In the genomic region with DNA sequence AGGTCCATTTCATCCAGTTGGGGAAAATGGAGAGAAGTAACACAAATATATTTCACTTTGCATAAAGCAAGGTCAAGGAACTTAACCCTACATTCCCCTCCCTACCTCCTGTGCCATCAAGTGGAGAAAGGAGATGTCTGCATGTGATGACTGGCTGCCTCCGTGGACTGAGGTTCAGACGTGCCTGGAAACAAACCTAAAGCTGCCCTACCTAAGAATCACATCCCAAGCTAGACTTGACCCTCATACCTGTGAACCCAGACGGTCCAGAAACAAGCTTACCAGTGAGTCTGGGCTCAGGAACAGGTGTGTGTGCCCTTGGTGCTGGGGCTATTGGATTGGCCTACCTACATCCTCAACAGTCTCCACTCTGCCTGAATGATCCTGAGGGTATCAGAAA, we compare ENCODE assay signal across 10 mouse cellular contexts. TPM values are rescaled to one million over a fixed set of nuclear protein-coding genes. Genes with fewer than 3 reads are reported as not detected.
A peak's percentile ranks its signal among the peaks of the same experiment; 100 is the strongest.
DNase-seq lines count a peak whose midpoint lies in the region; ATAC-seq lines count a peak whose summit lies in the region.
"Had no signal": no experiment of that assay in that cellular context is flagged by ENCODE, and none has a peak within 500 bp of the region (broad histone marks: within the 10 kb centered on the region; RNA-seq: fewer than 3 reads in every experiment).

No protein-coding gene starts in this region.

- peaks cover 59% of the 10 kb centered on the region for H3K4me1 ChIP-seq in megakaryocyte, embryonic 14.5 days
- peaks cover 26% of the 10 kb centered on the region for H3K4me1 ChIP-seq in limb, embryonic 12.5 days (replicated peaks)
- H3K4me1 ChIP-seq in neural tube, embryonic 15.5 days: peaks cover 41% of the 10 kb centered on the region

- peaks cover 16% of the 10 kb centered on the region for H3K27me3 ChIP-seq in megakaryocyte, embryonic 14.5 days (replicated peaks)
- no peaks in the 10 kb centered on the region for H3K27me3 ChIP-seq in limb, embryonic 12.5 days
- H3K27me3 ChIP-seq in neural tube, embryonic 15.5 days (replicated peaks): no peaks in the 10 kb centered on the region

- 53% methylated on average over 3 of the region's 3 CpGs for whole genome bisulfite sequencing in limb, embryonic 12.5 days
- WGBS in neural tube, embryonic 15.5 days: 55% methylated on average over 3 of the region's 3 CpGs

- H3K36me3 ChIP-seq in megakaryocyte, embryonic 14.5 days (replicated peaks; ENCODE audit: low read length): peaks cover 26% of the 10 kb centered on the region
- H3K36me3 ChIP-seq in limb, embryonic 12.5 days: peaks cover 25% of the 10 kb centered on the region
- peaks cover 47% of the 10 kb centered on the region for H3K36me3 ChIP-seq in neural tube, embryonic 15.5 days

- no peaks in the 10 kb centered on the region for H3K9me3 ChIP-seq in megakaryocyte, embryonic 14.5 days
- H3K9me3 ChIP-seq in limb, embryonic 12.5 days: no peaks in the 10 kb centered on the region
- H3K9me3 ChIP-seq in neural tube, embryonic 15.5 days (replicated peaks): no peaks in the 10 kb centered on the region

- peak; percentile 40 for DNase-seq in embryo, embryonic 10 days (ENCODE audit: low spot score)
- no peak for DNase-seq in embryo, embryonic 11 days
- no peak for DNase-seq in adrenal gland, postnatal 10 days
- no peak for DNase-seq in adrenal gland, adult 18-20 months (ENCODE audit: low spot score in 2 of 2)
- DNase-seq: B cell, adult 2 months; lung, postnatal 4 days had no signal

- no peak for ATAC-seq in megakaryocyte, adult 5-6 weeks (ENCODE audit: poor library complexity, severe bottlenecking)
- no peak for ATAC-seq in limb, embryonic 12.5 days (ENCODE audit: insufficient number of reproducible peaks, insufficient read depth, low FRiP score, low TSS enrichment, low read depth)
- no peak for ATAC-seq in neural tube, embryonic 15.5 days (ENCODE audit: low FRiP score)

- no peak overlapping the region for H3K27ac ChIP-seq in limb, embryonic 12.5 days
- H3K27ac ChIP-seq in neural tube, embryonic 15.5 days (replicated peaks): no peak overlapping the region

- peak overlapping the region; percentile 78 for H3K4me2 ChIP-seq in limb, embryonic 12.5 days
- peak overlapping the region; percentile 32 for H3K4me2 ChIP-seq in neural tube, embryonic 15.5 days

- H3K9ac ChIP-seq in limb, embryonic 12.5 days (replicated peaks): no peak overlapping the region
- peak overlapping the region; percentile 4; the same call in 1 of the 2 replicates for H3K9ac ChIP-seq in neural tube, embryonic 15.5 days (replicated peaks)

- H3K4me3 ChIP-seq in megakaryocyte, embryonic 14.5 days (replicated peaks): peak overlapping the region; percentile 60
- H3K4me3 ChIP-seq in limb, embryonic 12.5 days (replicated peaks): 0 out of 2 replicates have a peak overlapping the region, but pooled peaks have one; percentile 1
- no peak overlapping the region for H3K4me3 ChIP-seq in neural tube, embryonic 15.5 days (replicated peaks)

RNA-seq across cellular contexts. Expression of gene Manf, which starts 1.5 kb away (rescaled TPM):
- polyA plus RNA-seq in megakaryocyte, embryonic 14.5 days (2012; ENCODE audit: insufficient read depth, low replicate concordance): 14.7 and 174 TPM in 2 replicates
- total RNA-seq in megakaryocyte, adult 5-6 weeks (2015): 220 and 229 TPM in 2 replicates
- 186 and 189 TPM in 2 replicates for total RNA-seq in megakaryocyte, adult 5-6 weeks (2017)
- polyA plus RNA-seq in limb, embryonic 12.5 days (2016; fragmentation: Nextera tagmentation; extraction: Ambion mirVana): 229 and 233 TPM in 2 replicates
- polyA plus RNA-seq in neural tube, embryonic 15.5 days (2015; fragmentation: Nextera tagmentation; extraction: Ambion mirVana): 192 and 201 TPM in 2 replicates
- total RNA-seq in adrenal gland, postnatal 10 days (2021): 100 to 1,000 TPM; 178 to 231 TPM
- total RNA-seq in adrenal gland, adult 18-20 months (2021): 100 to 1,000 TPM; 240 to 272 TPM

RNA-seq across cellular contexts. Expression of gene Rbm15b, which starts 6.1 kb away (rescaled TPM):
- 6.4 and 13.0 TPM in 2 replicates for polyA plus RNA-seq in megakaryocyte, embryonic 14.5 days (2012; ENCODE audit: insufficient read depth, low replicate concordance)
- 10.6 and 11.4 TPM in 2 replicates for total RNA-seq in megakaryocyte, adult 5-6 weeks (2015)
- total RNA-seq in megakaryocyte, adult 5-6 weeks (2017): 13.6 and 14.1 TPM in 2 replicates
- 25.9 TPM in 2 replicates for polyA plus RNA-seq in limb, embryonic 12.5 days (2016; fragmentation: Nextera tagmentation; extraction: Ambion mirVana)
- 10.9 and 13.5 TPM in 2 replicates for polyA plus RNA-seq in neural tube, embryonic 15.5 days (2015; fragmentation: Nextera tagmentation; extraction: Ambion mirVana)
- 10 to 100 TPM; 25.6 to 26.2 TPM for total RNA-seq in adrenal gland, postnatal 10 days (2021)
- total RNA-seq in adrenal gland, adult 18-20 months (2021): 10 to 100 TPM; 24.0 to 26.6 TPM
